Mouse (Mus musculus) liver, embryonic 16.5 days (tissue): ENCODE results near the gene Olfr584. TPM values are rescaled to one million over a fixed set of nuclear protein-coding genes. Genes with fewer than 3 reads are reported as not detected.

Experiments
- ATAC-seq: fragments of 200-750 bp; cut with Nextera tagmentation; 2 replicates; pipeline ENCODE4 v1.8.0; 2017; ENCODE audit warnings: low read depth, mild to moderate bottlenecking, moderate number of reproducible peaks, moderate library complexity
- H3K27ac ChIP-seq: fragments of 300-500 bp; sonication (generic); 2 replicates; pipeline ENCODE4 v1.5.1; 2014; ENCODE audit warnings: mild to moderate bottlenecking, low read length
- H3K27me3 ChIP-seq: fragments of 300-500 bp; sonication (generic); 2 replicates; pipeline ENCODE4 v1.6.1; 2014; ENCODE audit warnings: low read depth, low read length, mixed read lengths; ENCODE audit not compliant: control insufficient read depth, insufficient read depth
- H3K36me3 ChIP-seq: fragments of 300-500 bp; sonication (generic); 2 replicates; pipeline ENCODE4 v1.6.1; 2014; ENCODE audit warnings: mild to moderate bottlenecking; ENCODE audit not compliant: control insufficient read depth, insufficient read depth
- H3K4me1 ChIP-seq: fragments of 300-500 bp; sonication (generic); 2 replicates; pipeline ENCODE4 v1.6.1; 2014; ENCODE audit warnings: low read depth, low read length, mixed read lengths; ENCODE audit not compliant: control insufficient read depth
- H3K4me2 ChIP-seq: fragments of 300-500 bp; sonication (generic); 2 replicates; pipeline ENCODE4 v1.6.1; 2014; ENCODE audit warnings: low read depth, low read length, mixed read lengths
- H3K4me3 ChIP-seq: fragments of 300-500 bp; sonication (generic); 2 replicates; pipeline ENCODE4 v1.5.1; 2014; ENCODE audit warnings: low read depth, mild to moderate bottlenecking, low read length
- H3K9ac ChIP-seq: fragments of 300-500 bp; sonication (generic); 2 replicates; pipeline ENCODE4 v1.6.1; 2014; ENCODE audit warnings: low read depth, low read length
- H3K9me3 ChIP-seq: fragments of 300-500 bp; sonication (generic); replicated peaks from 2 replicates; pipeline ENCODE4 v1.6.1; 2016; ENCODE audit warnings: low read length; ENCODE audit not compliant: control insufficient read depth
- WGBS: fragments of 180-500 bp; shearing (Covaris S2); extraction: QIAGEN DNeasy Blood & Tissue Kit; methylation state at CpG from one replicate; pipeline ENCODE4 v1.1.7; 2014; ENCODE audit not compliant: insufficient replicate concordance; 5-methylcytosine and 5-hydroxymethylcytosine counted together
- polyA plus RNA-seq: library from polyadenylated mRNA; unstranded; fragments of >200 nt; fragmentation: Nextera tagmentation; extraction: Ambion mirVana; gene quantifications from 2 replicates; pipeline ENCODE4 v1.2.1, GENCODE M21; 2015

Olfr584 gene
- not detected in 2 replicates for polyA plus RNA-seq

DNA sequence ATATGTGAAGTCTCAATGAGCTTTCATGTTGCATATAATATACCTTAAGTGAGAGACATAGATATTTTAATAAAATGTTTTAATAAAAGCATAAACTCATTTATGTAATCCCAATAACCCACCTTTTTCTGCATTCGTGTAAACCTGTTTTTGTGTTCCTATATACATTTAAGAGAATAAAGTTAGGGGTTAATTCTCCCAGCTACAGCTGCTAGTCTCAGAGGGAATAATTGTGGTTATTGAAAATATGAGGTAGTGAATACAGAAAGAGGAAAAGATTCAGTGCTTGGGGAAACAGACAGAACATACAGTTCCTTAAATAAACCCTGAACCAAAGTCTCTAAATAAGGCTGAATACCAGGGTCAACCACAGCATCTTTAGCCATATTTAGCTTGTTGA is at the start of gene Olfr584:
Gene Olfr584, plus strand, starts transcription at position 301 of the 400 bp plus-strand sequence.
- H3K4me1 ChIP-seq, result no peaks in the 10 kb centered on the region
- 51% methylated on average over 1 of the region's 1 CpGs for WGBS
- no peak for ATAC-seq
- H3K9ac ChIP-seq, result no peak within 1 kb of the TSS
- H3K27me3 ChIP-seq, result no peaks in the 10 kb centered on the region
- H3K27ac ChIP-seq, result no peak within 1 kb of the TSS
- no peak within 1 kb of the TSS for H3K4me2 ChIP-seq
- H3K9me3 ChIP-seq, result no peaks in the 10 kb centered on the region
- H3K36me3 ChIP-seq, result no peaks in the 10 kb centered on the region
- H3K4me3 ChIP-seq, result no peak within 1 kb of the TSS

DNA sequence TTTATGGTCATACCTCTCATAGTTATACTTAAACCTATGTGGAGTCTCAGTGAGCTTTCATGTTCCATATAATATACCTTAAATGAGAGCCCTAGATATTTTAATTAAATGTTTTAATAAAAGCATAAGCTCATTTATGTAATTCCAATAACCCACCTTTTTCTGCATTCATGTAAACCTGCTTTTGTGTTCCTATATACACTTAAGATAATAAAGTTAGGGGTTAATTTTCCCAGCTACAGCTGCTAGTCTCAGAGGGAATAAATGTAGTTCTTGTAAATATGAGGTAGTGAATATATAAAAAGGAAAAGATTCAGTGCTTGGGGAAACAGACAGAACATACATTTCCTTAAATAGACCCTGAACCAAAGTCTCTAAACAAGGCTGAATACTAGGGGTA is 44.0 kb upstream of the Olfr584 start, which contains the start of gene Olfr582:
Gene Olfr582, plus strand, starts transcription at position 301 of the 400 bp plus-strand sequence.
- Histone ChIP-seq H3K36me3 (no peaks in the 10 kb centered on the region), H3K27me3 (no peaks in the 10 kb centered on the region)

DNA sequence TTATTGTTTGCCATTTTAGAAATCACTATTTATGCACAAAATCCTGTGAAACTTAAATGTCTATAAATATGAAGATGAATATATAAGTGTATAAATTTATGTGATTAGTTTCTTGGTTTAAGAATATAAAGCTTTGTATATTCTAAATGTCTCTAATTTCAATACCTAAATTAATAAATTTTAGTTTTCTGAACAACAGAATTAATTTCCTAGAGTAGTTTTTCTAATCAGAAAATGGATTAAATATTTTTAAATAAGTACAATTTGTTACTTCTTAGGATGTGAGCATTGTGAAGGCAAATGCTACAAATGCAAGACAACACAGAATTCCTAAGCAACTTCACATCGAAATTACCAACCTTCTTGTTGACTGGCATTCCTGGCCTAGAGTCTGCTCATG is 30.7 kb upstream of the Olfr584 start, which contains the start of gene Olfr583:
Gene Olfr583, plus strand, starts transcription at position 301 of the 400 bp plus-strand sequence.
- Histone ChIP-seq H3K4me2 (no peak within 1 kb of the TSS), H3K9me3 (no peaks in the 10 kb centered on the region), H3K27ac (no peak within 1 kb of the TSS), H3K4me1 (no peaks in the 10 kb centered on the region), H3K36me3 (no peaks in the 10 kb centered on the region), H3K27me3 (no peaks in the 10 kb centered on the region), H3K4me3 (no peak within 1 kb of the TSS), H3K9ac (no peak within 1 kb of the TSS)
- 50% methylated on average over 1 of the region's 1 CpGs for WGBS
- ATAC-seq, result no peak

More for the DNA sequence above, 44.0 kb upstream of the Olfr584 start, which contains the start of gene Olfr582:
- Histone ChIP-seq H3K4me3 (no peak within 1 kb of the TSS), H3K9ac (no peak within 1 kb of the TSS), H3K9me3 (no peaks in the 10 kb centered on the region), H3K4me1 (no peaks in the 10 kb centered on the region), H3K4me2 (no peak within 1 kb of the TSS), H3K27ac (no peak within 1 kb of the TSS)
- ATAC-seq, result no peak

DNA sequence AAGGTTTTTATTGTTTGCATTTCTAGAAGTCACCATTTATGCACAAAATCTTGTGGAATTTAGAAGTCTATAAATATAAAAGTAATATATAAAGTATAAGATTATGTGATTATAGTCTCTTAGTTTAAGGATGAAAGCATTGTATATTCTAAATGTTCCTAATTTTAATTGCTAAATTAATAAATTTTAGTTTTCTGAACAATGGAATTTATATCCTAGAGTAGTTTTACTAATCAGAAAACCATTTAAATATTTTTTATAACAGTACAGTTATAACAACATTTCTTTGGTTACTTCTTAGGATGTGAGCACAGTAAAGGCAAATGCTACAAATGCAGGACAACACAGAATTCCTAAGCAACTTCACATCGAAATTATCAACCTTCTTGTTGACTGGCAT is 15.7 kb downstream of the Olfr584 start, which contains the start of gene Olfr585:
Gene Olfr585, plus strand, starts transcription at position 301 of the 400 bp plus-strand sequence.
- H3K36me3 ChIP-seq, result no peaks in the 10 kb centered on the region
- 50% methylated on average over 1 of the region's 1 CpGs for WGBS
- no peaks in the 10 kb centered on the region for H3K27me3 ChIP-seq

DNA sequence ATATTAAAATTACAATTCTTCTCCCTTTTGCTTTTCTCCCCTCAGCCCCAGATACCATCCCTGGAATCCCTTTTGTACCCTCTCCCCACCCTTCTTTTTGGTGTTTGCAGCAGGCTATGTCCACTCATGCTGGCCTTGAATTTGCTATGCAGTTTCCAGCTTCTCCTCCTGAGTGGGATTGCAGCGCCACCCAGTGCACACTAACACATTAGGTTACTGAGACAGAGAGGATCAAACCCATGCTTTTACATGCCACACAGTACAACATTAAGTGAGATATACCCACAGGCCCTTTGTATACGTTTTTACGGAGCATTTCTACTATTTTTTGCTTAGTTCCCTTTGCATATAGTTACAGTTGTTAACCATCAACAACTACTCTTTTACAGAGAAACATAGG is 37.7 kb downstream of the Olfr584 start:
- no peaks in the 10 kb centered on the region for H3K9me3 ChIP-seq
- no peaks in the 10 kb centered on the region for H3K36me3 ChIP-seq
- no peak overlapping the region for H3K27ac ChIP-seq
- no peaks in the 10 kb centered on the region for H3K27me3 ChIP-seq
- no peak for ATAC-seq
- WGBS, result 36% methylated on average over 3 of the region's 3 CpGs
- no peaks in the 10 kb centered on the region for H3K4me1 ChIP-seq
- H3K4me2 ChIP-seq, result no peak overlapping the region
- no peak overlapping the region for H3K9ac ChIP-seq
- H3K4me3 ChIP-seq, result no peak overlapping the region

More for the DNA sequence above, 15.7 kb downstream of the Olfr584 start, which contains the start of gene Olfr585:
- Histone ChIP-seq H3K9ac (no peak within 1 kb of the TSS), H3K9me3 (no peaks in the 10 kb centered on the region), H3K4me2 (no peak within 1 kb of the TSS), H3K4me3 (no peak within 1 kb of the TSS), H3K4me1 (no peaks in the 10 kb centered on the region), H3K27ac (no peak within 1 kb of the TSS)
- no peak for ATAC-seq

DNA sequence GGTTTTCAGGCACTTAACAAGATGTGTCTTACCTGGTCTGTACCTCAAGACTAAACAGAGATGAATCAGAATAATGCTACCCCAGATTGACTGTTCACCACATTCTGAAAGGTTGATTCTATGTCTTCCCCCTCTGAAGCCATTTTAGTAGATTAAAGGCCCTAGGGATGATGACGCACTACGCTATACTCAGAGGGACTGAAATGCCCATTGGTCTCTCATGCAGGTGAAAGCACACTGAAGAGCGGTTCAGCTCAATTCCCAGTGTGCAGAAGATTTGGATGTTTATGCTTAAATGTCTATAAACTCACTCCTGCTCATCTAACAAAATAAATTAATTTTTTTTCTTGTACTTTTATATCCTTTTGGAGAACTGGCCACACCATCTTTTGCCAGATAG is 43.9 kb downstream of the Olfr584 start, which contains the start of gene Olfr586:
Gene Olfr586, minus strand, starts transcription at position 101 of the 400 bp plus-strand sequence.
- WGBS, result 59% methylated on average over 3 of the region's 3 CpGs
- H3K4me3 ChIP-seq, result no peak within 1 kb of the TSS
- no peak within 1 kb of the TSS for H3K27ac ChIP-seq
- H3K36me3 ChIP-seq, result no peaks in the 10 kb centered on the region
- no peaks in the 10 kb centered on the region for H3K4me1 ChIP-seq
- no peak within 1 kb of the TSS for H3K4me2 ChIP-seq
- H3K27me3 ChIP-seq, result no peaks in the 10 kb centered on the region
- H3K9ac ChIP-seq, result no peak within 1 kb of the TSS
- ATAC-seq, result no peak
- H3K9me3 ChIP-seq, result no peaks in the 10 kb centered on the region

Other genes with a start within 250 kb of the Olfr584 start
- not detected in 2 replicates for gene Olfr566, start 223.1 kb upstream of the Olfr584 start, polyA plus RNA-seq
- gene Olfr568, start 204.8 kb upstream of the Olfr584 start, polyA plus RNA-seq, result not detected in 2 replicates
- not detected in 2 replicates for gene Olfr569, start 191.0 kb upstream of the Olfr584 start, polyA plus RNA-seq
- gene Olfr570, start 187.3 kb upstream of the Olfr584 start, polyA plus RNA-seq, result not detected in 2 replicates
- not detected in 2 replicates for gene Olfr571, start 164.3 kb upstream of the Olfr584 start, polyA plus RNA-seq
- gene Olfr572, start 157.5 kb upstream of the Olfr584 start, polyA plus RNA-seq, result not detected in 2 replicates
- not detected in 2 replicates for gene Olfr573-ps1, start 139.3 kb upstream of the Olfr584 start, polyA plus RNA-seq
- gene Olfr574, start 133.4 kb upstream of the Olfr584 start, polyA plus RNA-seq, result not detected in 2 replicates
- not detected in 2 replicates for gene Olfr575, start 123.1 kb upstream of the Olfr584 start, polyA plus RNA-seq
- not detected in 2 replicates for gene Olfr576, start 119.2 kb upstream of the Olfr584 start, polyA plus RNA-seq
- not detected in 2 replicates for gene Olfr577, start 105.9 kb upstream of the Olfr584 start, polyA plus RNA-seq
- not detected in 2 replicates for gene Olfr578, start 92.6 kb upstream of the Olfr584 start, polyA plus RNA-seq
- gene Olfr582, start 43.9 kb upstream of the Olfr584 start, polyA plus RNA-seq, result not detected in 2 replicates
- gene Olfr583, start 30.6 kb upstream of the Olfr584 start, polyA plus RNA-seq, result not detected in 2 replicates
- not detected in 2 replicates for gene Olfr585, start 15.8 kb downstream of the Olfr584 start, polyA plus RNA-seq
- gene Olfr586, start 43.8 kb downstream of the Olfr584 start, polyA plus RNA-seq, result not detected in 2 replicates
- not detected in 2 replicates for gene Olfr588-ps1, start 59.0 kb downstream of the Olfr584 start, polyA plus RNA-seq
- not detected in 2 replicates for gene Olfr589, start 74.5 kb downstream of the Olfr584 start, polyA plus RNA-seq
- gene Olfr591, start 96.5 kb downstream of the Olfr584 start, polyA plus RNA-seq, result not detected in 2 replicates
- not detected in 2 replicates for gene Olfr592, start 102.9 kb downstream of the Olfr584 start, polyA plus RNA-seq
- not detected in 2 replicates for gene Olfr593, start 130.0 kb downstream of the Olfr584 start, polyA plus RNA-seq
- not detected in 2 replicates for gene Olfr594, start 135.1 kb downstream of the Olfr584 start, polyA plus RNA-seq
- not detected in 2 replicates for gene Usp17ld, start 170.6 kb downstream of the Olfr584 start, polyA plus RNA-seq
- gene Olfr596, start 223.8 kb downstream of the Olfr584 start, polyA plus RNA-seq, result not detected in 2 replicates
- gene Olfr597, start 234.4 kb downstream of the Olfr584 start, polyA plus RNA-seq, result not detected in 2 replicates
- not detected in 2 replicates for gene Olfr598, start 241.7 kb downstream of the Olfr584 start, polyA plus RNA-seq